Mouse (Mus musculus): ENCODE measurements at regions not wholly inside any gene's neighbourhood (a gene's known extent, or its start where the extent isn't known, plus 50 kb on each side); places are given as distances from the start of the nearest gene placed in this dataset.
A peak's percentile ranks its signal among the peaks of the same experiment; 100 is the strongest.

DNA sequence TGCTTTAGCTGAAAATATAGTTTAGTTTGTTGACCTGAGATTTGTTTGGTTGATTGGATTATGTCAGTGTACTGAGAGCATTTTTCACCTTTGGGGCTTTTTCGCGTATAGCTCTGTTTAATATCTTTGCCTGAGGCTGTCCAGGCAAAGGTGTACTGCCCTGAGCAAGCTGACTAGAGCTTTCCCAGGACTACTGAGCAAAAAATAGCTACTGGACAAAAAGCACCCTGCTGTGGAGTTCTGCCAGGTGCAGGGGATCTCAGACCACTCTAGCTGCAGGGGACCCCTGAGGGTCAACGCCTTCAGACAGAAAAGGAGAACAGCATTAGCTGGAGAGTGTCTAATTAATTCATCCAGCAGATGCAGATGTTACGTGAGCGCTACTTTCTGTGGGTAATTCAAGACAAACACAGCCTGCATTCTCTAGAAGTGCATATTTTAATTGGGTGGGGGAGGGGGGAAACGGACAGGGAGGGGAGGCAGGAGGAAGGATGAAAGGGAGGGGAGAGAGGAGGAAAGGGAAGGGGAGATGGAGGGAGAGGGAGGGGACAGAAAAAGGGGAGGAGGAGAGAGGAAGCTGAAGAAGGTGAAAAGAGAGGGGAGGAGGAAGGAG is 61.7 kb downstream of the Thnsl1 start:
- H3K27me3 ChIP-seq (replicated peaks; ENCODE audit: insufficient read depth, low read length): no peaks in the 10 kb centered on the region
- ATAC-seq (no peak), DNase-seq (ENCODE audit: low spot score) (no peak)
- no peak overlapping the region for H3K27ac ChIP-seq (ENCODE audit: low read length)
- H3K4me1 ChIP-seq (ENCODE audit: insufficient read depth, low read depth, low read length): 0 out of 2 replicates have a peak, but pooled peaks cover 4% of the 10 kb centered on the region
- no peak for TF ChIP-seq EP300 (IDR thresholded peaks at IDR 0.05)
- no peak for TF ChIP-seq CTCF (IDR thresholded peaks at IDR 0.05)
- 33% methylated on average over 6 of the region's 6 CpGs for WGBS
- no peaks in the 10 kb centered on the region for H3K36me3 ChIP-seq (ENCODE audit: insufficient read depth, low read length)
- H3K4me2 ChIP-seq (replicated peaks; ENCODE audit: low read depth, low read length): no peak overlapping the region
- no peaks in the 10 kb centered on the region for H3K9me3 ChIP-seq (ENCODE audit: low read length)
- no peak overlapping the region for H3K4me3 ChIP-seq (ENCODE audit: low read depth, low read length)
- H3K9ac ChIP-seq (replicated peaks; ENCODE audit: low read depth): no peak overlapping the region

DNA sequence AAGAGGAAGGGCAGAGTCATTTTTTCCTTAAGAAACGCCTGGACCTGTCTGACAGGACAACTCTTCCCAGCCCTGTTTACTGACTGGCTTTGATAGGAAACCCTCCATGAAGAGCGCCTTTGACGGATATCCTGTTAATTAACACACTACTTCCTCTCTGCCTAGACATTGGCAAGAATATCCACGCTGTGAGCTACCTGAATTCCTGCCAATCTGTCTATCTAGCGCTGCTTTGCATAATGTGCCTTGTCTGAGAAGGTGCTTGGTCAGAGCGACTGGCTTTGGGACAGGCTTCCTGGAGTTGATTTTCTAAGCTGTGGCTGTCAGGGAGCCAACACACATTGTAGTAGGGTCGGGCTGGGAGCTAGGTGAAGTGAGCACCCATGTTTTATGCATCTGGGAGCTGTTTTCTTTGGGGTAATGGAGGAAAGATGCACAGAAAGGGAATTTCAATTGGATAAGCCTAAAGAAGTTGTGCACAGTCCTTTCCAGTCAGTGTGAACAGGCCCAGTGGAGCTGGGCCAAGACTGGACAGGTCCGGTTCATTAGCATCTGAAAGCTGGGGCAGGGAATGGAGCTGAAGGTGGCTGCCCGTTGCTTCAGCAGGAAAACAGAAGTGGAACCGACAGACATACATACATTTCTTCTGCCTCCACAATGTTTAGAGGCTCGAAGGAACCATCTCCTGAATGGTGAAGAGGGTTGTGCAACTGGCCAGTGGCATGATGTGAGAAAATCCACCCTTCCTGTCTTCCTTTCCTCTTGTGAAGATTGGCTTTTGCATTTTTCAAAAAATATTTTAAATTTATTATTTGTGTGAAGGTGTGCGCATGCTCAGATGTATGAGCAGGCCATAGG is 64.7 kb downstream of the Thnsl1 start:
- no peaks in the 10 kb centered on the region for H3K9me3 ChIP-seq (ENCODE audit: low read length)
- H3K36me3 ChIP-seq (ENCODE audit: insufficient read depth, low read length): no peaks in the 10 kb centered on the region
- WGBS: 47% methylated on average over 12 of the region's 12 CpGs
- no peaks in the 10 kb centered on the region for H3K27me3 ChIP-seq (replicated peaks; ENCODE audit: insufficient read depth, low read length)
- H3K27ac ChIP-seq (ENCODE audit: low read length): no peak overlapping the region
- TF ChIP-seq EP300 (IDR thresholded peaks at IDR 0.05) (no peak), CTCF (IDR thresholded peaks at IDR 0.05) (no peak)
- ATAC-seq (peak; percentile 28; the same call in 1 of the 2 replicates), DNase-seq (ENCODE audit: low spot score) (peak; percentile 36)
- no peak overlapping the region for H3K4me2 ChIP-seq (replicated peaks; ENCODE audit: low read depth, low read length)
- no peak overlapping the region for H3K9ac ChIP-seq (replicated peaks; ENCODE audit: low read depth)
- 0 out of 2 replicates have a peak, but pooled peaks cover 4% of the 10 kb centered on the region for H3K4me1 ChIP-seq (ENCODE audit: insufficient read depth, low read depth, low read length)
- H3K4me3 ChIP-seq (ENCODE audit: low read depth, low read length): no peak overlapping the region

GRCm38 (mm10) chr2:21273416-21273815 is 67.9 kb downstream of the Thnsl1 start:
- TF ChIP-seq CTCF (IDR thresholded peaks at IDR 0.05): no peak
- ATAC-seq (no peak), DNase-seq (ENCODE audit: low spot score) (no peak)
- 0 out of 2 replicates have a peak, but pooled peaks cover 4% of the 10 kb centered on the region for H3K4me1 ChIP-seq (ENCODE audit: insufficient read depth, low read depth, low read length)
- H3K4me3 ChIP-seq (ENCODE audit: low read depth, low read length): no peak overlapping the region
- H3K9ac ChIP-seq (replicated peaks; ENCODE audit: low read depth): no peak overlapping the region
- 83% methylated on average over 4 of the region's 4 CpGs for WGBS
- no peak overlapping the region for H3K4me2 ChIP-seq (replicated peaks; ENCODE audit: low read depth, low read length)
- H3K9me3 ChIP-seq (ENCODE audit: low read length): no peaks in the 10 kb centered on the region
- no peak overlapping the region for H3K27ac ChIP-seq (ENCODE audit: low read length)
- H3K27me3 ChIP-seq (replicated peaks; ENCODE audit: insufficient read depth, low read length): no peaks in the 10 kb centered on the region
- no peaks in the 10 kb centered on the region for H3K36me3 ChIP-seq (ENCODE audit: insufficient read depth, low read length)

- Histone ChIP-seq H3K36me3 (ENCODE audit: insufficient read depth, low read length) (no peaks in the 10 kb centered on the region), H3K4me2 (replicated peaks; ENCODE audit: low read depth, low read length) (no peak overlapping the region), H3K4me3 (ENCODE audit: low read depth, low read length) (no peak overlapping the region), H3K27me3 (replicated peaks; ENCODE audit: insufficient read depth, low read length) (no peaks in the 10 kb centered on the region), H3K9me3 (ENCODE audit: low read length) (no peaks in the 10 kb centered on the region), H3K27ac (ENCODE audit: low read length) (no peak overlapping the region), H3K9ac (replicated peaks; ENCODE audit: low read depth) (no peak overlapping the region), H3K4me1 (ENCODE audit: insufficient read depth, low read depth, low read length) (no peaks in the 10 kb centered on the region)
- no peak for TF ChIP-seq EP300 (IDR thresholded peaks at IDR 0.05)
- no peak for TF ChIP-seq CTCF (IDR thresholded peaks at IDR 0.05)
- DNase-seq (ENCODE audit: low spot score) (no peak), ATAC-seq (no peak)
- 89% methylated on average over 4 of the region's 4 CpGs for WGBS
These were observed 69.8 kb downstream of the Thnsl1 start for GRCm38 (mm10) chr2:21275315-21275714.

DNA sequence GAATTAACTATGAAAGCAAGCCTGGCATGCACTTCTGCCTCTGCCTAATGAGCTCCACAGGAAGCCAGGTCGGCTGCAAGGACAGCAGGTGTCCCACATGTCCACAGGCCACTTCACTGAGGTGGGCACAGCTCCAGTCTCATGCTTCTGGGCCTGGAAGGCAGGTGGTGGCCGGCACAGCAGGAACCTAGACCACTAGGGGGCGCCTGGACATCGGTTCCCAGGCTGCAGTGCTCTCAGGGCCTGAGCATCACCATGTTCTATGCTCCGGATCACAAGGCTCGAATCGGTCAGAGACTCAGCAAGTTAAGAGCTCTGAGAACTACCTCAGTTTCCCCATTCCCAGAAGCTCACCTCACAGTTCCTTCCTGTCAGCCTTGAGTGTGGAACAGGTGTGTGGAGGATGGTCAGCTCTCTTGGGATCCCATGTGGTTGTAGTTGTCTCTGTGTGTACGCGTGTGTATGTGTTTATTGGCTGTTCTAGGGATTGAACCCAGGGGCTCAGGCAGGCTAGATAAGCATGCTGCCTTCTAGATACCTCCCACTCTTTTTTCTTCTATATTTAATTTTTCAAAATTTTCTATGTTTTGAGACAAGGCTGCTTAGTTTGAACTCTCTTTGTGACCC is 75.4 kb downstream of the Thnsl1 start:
- no peak overlapping the region for H3K4me3 ChIP-seq (ENCODE audit: low read depth, low read length)
- TF ChIP-seq CTCF (IDR thresholded peaks at IDR 0.05): peak; percentile 83
- TF ChIP-seq EP300 (IDR thresholded peaks at IDR 0.05): no peak
- ATAC-seq (peak; percentile 41), DNase-seq (ENCODE audit: low spot score) (peak; percentile 48)
- H3K36me3 ChIP-seq (ENCODE audit: insufficient read depth, low read length): no peaks in the 10 kb centered on the region
- WGBS: 34% methylated on average over 9 of the region's 9 CpGs
- H3K9ac ChIP-seq (replicated peaks; ENCODE audit: low read depth): no peak overlapping the region
- H3K9me3 ChIP-seq (ENCODE audit: low read length): no peaks in the 10 kb centered on the region
- H3K4me1 ChIP-seq (ENCODE audit: insufficient read depth, low read depth, low read length): no peaks in the 10 kb centered on the region
- H3K4me2 ChIP-seq (replicated peaks; ENCODE audit: low read depth, low read length): no peak overlapping the region
- no peaks in the 10 kb centered on the region for H3K27me3 ChIP-seq (replicated peaks; ENCODE audit: insufficient read depth, low read length)
- H3K27ac ChIP-seq (ENCODE audit: low read length): no peak overlapping the region

DNA sequence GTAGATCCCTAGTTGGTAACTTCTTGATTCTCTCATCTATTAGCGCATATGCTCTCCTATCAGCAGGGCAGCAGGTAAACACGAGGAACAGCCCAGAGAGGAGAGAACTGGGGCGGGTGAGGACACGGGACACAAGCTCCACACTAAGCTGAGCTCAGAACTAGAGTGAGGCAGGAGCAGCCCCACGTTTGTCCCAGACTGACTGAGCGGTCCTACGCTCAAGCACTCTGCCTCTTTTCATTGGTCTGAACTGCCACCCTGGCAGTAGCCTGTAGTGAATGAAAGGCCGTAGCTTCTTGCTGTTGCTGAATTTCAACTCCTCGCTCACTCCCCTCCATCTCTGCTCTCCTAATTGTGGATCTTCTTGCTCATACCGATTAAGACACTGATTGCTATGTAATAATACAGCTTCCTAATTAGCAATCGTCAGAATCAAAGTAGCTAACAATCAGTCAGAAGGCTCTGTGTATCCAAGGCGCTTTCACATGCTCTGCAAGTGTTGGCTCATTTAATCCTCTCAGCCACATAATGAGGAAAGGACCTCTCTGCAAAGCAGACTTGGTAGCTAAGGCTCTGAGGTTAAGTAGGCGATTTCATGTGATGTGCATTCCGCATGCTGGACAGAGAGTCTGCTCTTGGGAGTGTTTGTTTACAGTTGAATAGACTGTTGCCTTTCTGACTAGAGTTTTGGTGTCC is 77.1 kb downstream of the Thnsl1 start:
- ATAC-seq (no peak), DNase-seq (ENCODE audit: low spot score) (no peak)
- Histone ChIP-seq H3K4me2 (replicated peaks; ENCODE audit: low read depth, low read length) (no peak overlapping the region), H3K9ac (replicated peaks; ENCODE audit: low read depth) (no peak overlapping the region), H3K4me1 (ENCODE audit: insufficient read depth, low read depth, low read length) (no peaks in the 10 kb centered on the region), H3K4me3 (ENCODE audit: low read depth, low read length) (no peak overlapping the region), H3K36me3 (ENCODE audit: insufficient read depth, low read length) (no peaks in the 10 kb centered on the region), H3K27me3 (replicated peaks; ENCODE audit: insufficient read depth, low read length) (no peaks in the 10 kb centered on the region), H3K27ac (ENCODE audit: low read length) (no peak overlapping the region), H3K9me3 (ENCODE audit: low read length) (no peaks in the 10 kb centered on the region)
- 70% methylated on average over 14 of the region's 14 CpGs for WGBS
- no peak for TF ChIP-seq EP300 (IDR thresholded peaks at IDR 0.05)
- no peak for TF ChIP-seq CTCF (IDR thresholded peaks at IDR 0.05)

Measured in lung, postnatal 0 days (tissue).